Mouse (Mus musculus) frontal cortex, adult (tissue): ENCODE measurements around the gene Uqcc3.
"Not testable (repeated sequence)": the region's sequence is repeated elsewhere in the genome, so short reads cannot be mapped to it uniquely, and the experiment has no call there.

ENCODE experiments used
- ATAC-seq: cut with Nextera tagmentation; 2 replicates; pipeline ENCODE4 v1.9.2; 2017; ENCODE audit warnings: mild to moderate bottlenecking, moderate library complexity, mixed read lengths; ENCODE audit not compliant: low TSS enrichment

The Uqcc3 gene

DNA sequence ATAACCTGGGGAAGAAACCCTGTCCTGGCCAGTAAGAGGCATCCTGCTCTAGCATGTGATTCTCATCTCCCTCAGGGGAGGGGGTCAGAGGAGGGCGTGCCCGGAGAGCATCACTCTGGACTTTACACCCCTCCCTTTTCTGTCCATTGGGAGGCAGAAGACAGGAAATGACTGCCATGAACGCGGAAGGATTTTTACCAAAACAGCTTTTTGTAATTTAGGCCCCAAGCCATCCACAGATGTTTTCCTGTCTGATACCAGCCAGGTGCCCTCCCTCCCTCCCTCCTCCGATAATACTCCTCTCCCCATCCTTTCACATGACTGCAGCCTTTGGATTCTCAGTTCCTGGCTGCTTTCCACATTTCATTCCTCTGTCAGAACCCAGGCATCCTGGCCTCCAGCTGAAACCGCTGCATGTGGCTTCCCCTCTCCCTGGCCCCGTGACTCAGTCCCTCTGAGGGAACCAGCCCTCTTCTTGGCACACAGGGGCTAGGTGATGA, 30.3 kb downstream of the Uqcc3 start, which contains the start of gene Lrrn4cl:
Gene Lrrn4cl, plus strand, starts transcription at position 367 of the 500 bp plus-strand sequence.
- ATAC-seq: no peak

GRCm38 (mm10) chr19:8848356-8848755, 32.4 kb downstream of the Uqcc3 start:
- ATAC-seq: no peak

GRCm38 (mm10) chr19:8844371-8845129, 36.2 kb downstream of the Uqcc3 start:
- no peak for ATAC-seq

GRCm38 (mm10) chr19:8842961-8843360, 37.8 kb downstream of the Uqcc3 start:
- ATAC-seq: no peak

- ATAC-seq: no peak
Observed at GRCm38 (mm10) chr19:8841012-8841411, 39.7 kb downstream of the Uqcc3 start.

DNA sequence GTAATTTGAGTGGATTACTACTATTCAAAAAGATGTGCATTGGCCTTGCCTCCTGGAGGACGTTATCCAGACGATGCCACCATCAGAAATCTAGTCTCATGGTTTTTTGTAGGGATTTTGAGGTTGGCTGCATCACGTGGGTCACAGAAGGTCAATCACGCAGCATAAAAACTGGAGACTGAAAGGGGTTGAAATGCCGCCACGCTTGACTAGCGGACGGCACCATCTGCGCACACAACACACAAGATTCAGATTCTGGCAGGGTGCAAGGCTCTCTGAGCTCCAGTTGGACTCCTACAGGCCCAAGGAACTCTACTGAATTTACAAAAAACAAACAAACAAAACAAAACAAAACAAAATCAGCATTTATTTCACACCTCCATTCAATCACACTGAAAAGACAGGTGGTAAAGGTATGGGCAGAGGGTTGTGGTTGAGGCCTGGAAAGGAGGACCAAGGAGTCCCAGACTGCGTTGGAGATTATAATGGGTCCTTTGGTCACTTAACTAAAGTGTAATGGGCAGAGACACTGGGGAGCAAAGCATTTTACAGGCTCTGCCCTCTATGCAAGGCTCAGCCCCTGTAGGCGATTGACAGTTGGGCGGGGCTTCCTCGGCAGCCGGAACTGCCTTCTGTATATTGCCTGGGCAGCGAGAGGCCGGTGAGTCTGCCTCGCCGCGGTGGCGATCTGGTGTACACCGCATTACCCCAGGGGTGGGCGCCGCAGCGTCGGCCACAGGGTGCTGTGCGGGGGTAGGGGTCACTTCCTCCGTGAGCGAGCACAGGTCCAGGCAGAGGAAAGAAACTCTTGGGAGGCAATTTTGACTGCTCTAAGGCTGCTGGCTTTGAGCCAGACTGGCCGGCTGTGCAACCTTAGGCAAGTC, 40.6 kb downstream of the Uqcc3 start:
- peak; percentile 44 for ATAC-seq

DNA sequence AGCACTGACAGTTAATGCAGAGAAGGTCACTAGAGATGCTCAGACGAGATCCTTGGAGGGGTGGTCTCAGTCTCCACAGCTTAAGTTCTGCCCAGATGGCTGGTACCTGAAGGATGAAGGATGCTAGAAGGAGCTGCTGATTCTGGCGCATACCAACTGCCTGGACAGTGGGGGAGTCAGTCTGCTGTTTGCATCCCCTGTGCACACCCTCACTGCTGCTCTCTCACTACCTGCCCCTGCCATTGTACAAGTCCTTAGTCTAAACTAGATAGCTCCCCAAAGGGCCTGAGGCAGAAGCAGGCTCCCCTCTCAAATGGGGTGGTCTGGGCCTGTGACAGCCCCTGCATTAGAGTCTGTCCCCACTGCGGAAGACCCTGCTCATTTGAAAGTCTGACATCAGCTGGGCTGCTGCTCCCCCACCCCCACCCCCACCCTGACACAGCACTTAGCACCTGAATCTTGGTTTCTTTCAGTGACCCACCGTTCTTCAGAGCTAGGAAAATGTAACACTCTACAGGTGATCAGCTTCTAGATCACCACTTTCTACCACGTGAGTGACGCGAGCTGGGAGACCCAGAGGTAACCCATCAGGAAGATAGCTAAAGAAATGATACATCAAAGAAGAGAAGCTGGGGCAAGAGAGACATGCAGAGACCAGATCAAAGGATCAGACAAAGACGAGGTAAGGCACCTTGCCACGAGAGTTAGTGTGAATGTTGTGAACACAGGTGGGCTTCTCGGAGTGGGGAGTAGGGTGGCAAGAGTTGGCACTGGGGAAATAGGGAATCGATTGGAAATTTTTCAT, 41.4 kb downstream of the Uqcc3 start, which contains the start of gene Gng3:
Gene Gng3, minus strand, starts transcription at position 92 of the 805 bp plus-strand sequence.
- ATAC-seq: peak; percentile 70

DNA sequence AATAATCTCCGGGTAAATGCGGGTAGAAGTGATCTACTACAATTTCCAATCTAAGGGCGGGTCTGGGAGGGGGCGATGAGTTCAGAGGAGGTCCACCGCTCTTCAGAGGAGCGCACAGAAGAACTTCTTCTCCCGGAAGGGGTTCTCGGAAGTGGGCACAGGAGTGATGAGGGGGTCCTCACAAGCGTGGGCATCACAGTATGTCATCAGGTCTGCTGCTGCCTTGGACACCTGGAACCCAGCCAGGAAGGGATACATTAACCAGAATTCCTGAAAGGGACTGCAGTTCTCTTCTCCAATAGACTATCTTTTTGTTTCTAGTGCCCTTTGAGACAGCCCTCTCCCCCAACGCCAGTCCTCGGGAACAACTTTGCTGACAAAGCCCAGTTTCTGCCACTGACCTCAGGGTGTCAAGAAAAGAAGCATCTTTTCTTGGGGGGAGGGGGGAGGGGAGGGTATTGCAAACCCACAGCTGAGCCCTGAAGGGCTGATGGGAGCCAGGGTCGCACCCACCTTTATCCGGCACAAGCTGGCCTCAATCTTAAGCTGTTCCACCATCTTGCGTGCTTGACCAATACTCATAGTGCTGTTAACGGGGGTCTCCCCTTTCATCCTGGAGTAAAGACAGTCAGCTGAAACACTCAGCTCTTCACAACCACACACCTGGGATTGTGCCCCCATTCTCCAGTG, 42.5 kb downstream of the Uqcc3 start:
- no peak for ATAC-seq

DNA sequence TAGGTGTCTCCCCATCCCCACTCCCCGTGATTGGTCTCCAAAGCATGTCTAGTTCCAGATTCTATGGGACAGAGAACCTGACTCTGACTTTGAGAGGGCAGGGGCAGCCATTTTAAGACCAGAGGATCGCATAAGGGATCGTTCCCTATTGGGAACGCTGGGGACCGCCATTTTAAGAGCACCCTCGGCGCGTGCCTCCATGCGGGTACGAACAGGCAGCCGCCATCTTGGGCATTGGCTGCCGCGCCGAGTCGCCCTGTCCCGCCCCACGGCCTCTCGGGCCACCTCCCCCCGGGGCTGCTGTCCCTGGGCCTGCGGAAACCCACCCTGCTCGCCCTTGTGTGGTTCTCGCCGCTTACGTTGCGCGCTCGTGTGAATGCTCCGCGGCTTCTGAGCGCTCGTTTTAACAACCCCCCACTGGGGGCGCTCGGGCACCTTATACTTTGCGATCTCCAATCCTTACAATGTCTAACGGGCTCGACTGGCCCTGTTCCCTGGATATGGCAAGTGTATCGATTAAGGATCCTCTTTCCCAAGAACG, 43.4 kb downstream of the Uqcc3 start, which contains the start of gene Bscl2:
Gene Bscl2, plus strand, starts transcription at position 217 of the 541 bp plus-strand sequence.
- peak; percentile 47 for ATAC-seq

- ATAC-seq: not testable (repeated sequence)
Observed at GRCm38 (mm10) chr19:8836327-8836726, 44.4 kb downstream of the Uqcc3 start.

DNA sequence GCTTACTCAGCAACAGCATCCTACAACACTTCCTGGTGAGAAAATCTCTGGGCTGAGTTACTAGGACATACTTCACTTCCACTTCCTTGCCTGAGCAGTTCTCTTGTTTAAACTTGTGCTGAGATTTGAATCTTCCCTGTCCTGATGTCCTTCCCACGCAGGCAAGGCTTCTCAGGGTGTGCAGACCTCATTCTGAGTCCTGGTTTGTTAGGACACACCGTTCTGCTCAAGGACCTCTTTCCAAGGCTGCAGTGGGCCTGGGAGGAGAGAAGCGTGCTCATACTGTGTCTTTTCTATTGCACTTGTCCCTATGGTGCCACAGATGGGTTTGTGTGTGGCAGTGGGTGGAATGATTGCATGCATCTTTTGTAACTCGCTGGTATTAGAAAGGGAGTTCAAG, 47.8 kb downstream of the Uqcc3 start:
- no peak for ATAC-seq

DNA sequence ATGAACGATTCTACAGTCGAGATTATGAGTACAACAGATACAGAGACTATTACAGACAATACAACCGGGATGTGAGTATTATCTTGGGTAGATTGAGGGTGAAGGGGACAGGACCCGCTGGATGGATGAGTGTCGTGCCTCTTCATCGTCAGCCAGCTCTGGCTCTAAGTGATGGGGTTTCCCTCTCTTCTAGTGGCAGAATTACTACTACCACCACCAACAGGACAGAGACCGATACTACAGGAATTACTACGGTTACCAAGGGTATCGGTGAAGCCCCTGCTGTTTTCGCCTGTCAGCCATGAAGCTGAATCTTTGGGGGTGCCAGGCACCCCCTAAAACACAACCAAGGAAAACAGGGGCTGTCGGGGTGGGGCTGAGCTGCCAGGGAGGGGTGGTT, 49.5 kb downstream of the Uqcc3 start:
- ATAC-seq: 0 out of 2 replicates have a peak, but pooled peaks have one; percentile 43

GRCm38 (mm10) chr19:8830664-8831063, 50.1 kb downstream of the Uqcc3 start:
- ATAC-seq: no peak
